Mouse (Mus musculus): ENCODE results near the gene Bcl7a.
A peak's percentile ranks its signal among the peaks of the same experiment; 100 is the strongest.

DNA sequence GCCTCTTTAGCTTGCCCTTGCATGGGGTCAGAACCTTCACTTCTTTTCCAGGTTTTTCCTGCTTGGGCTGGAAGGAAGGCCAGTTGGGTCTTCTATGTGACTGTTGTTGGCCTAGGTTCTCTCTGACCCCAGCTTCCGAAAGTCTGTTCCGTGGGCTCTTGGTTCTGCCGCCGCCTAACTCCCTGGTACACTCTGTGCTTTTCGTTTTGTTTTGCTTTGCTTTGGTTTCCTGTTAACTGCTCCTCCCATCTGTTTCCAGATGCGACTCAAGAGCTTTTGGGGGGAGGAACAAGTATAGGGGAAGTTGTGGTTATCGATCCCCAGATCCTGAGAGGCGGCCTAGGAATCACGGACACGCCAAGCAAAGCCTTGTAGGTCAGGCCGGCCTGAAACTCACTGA lies 54.2 kb downstream of the Bcl7a start:
- TF ChIP-seq POLR2A (IDR thresholded peaks at IDR 0.05; ENCODE audit: borderline replicate concordance, extremely low read depth, low read depth, low read length) (peak; percentile 67; the same call in 1 of the 2 replicates), CTCF (IDR thresholded peaks at IDR 0.05; ENCODE audit: insufficient read depth, low read length) (no peak)

Data from lung, adult 2 months (tissue).